Mouse (Mus musculus) spleen, adult 2 months (tissue): ENCODE data around the gene Il12rb2. TPM values are rescaled to one million over a fixed set of nuclear protein-coding genes. Genes with fewer than 3 reads are reported as not detected.
A peak's percentile ranks its signal among the peaks of the same experiment; 100 is the strongest.

Experiments
- DNase-seq, 2 experiments: peaks; one replicate each; pipeline versions ENCODE4 v3.0.0 to v3.0.0-alpha.2; 2012 to 2021; ENCODE audit warnings: low spot score in 2 of 2, low read depth in 1 of 2
- H3K27ac ChIP-seq: fragments of 200-500 bp; 2 replicates; pipeline ENCODE4 v1.5.1; 2012; ENCODE audit warnings: low read length, inconsistent platforms; ENCODE audit not compliant: insufficient read depth
- H3K27me3 ChIP-seq: fragments of 200-500 bp; 2 replicates; pipeline ENCODE4 v1.6.1; 2012; ENCODE audit warnings: mild to moderate bottlenecking, moderate library complexity, low read length, inconsistent platforms; ENCODE audit not compliant: control insufficient read depth, insufficient read depth
- H3K36me3 ChIP-seq: fragments of 200-500 bp; 2 replicates; pipeline ENCODE4 v1.6.1; 2012; ENCODE audit warnings: mild to moderate bottlenecking, low read length, inconsistent platforms; ENCODE audit not compliant: control insufficient read depth, insufficient read depth
- H3K4me1 ChIP-seq: fragments of 200-500 bp; 2 replicates; pipeline ENCODE4 v1.6.1; 2011; ENCODE audit warnings: inconsistent platforms; ENCODE audit not compliant: control insufficient read depth, insufficient read depth, insufficient read length
- H3K4me3 ChIP-seq: fragments of 200-500 bp; 2 replicates; pipeline ENCODE4 v1.5.1; 2011; ENCODE audit warnings: mild to moderate bottlenecking, inconsistent platforms; ENCODE audit not compliant: insufficient read depth, insufficient read length; ENCODE audit errors: extremely low read depth
- CTCF ChIP-seq: fragments of 200-500 bp; IDR thresholded peaks from 2 replicates; pipeline ENCODE4 v1.5.1; 2011; ENCODE audit warnings: mild to moderate bottlenecking, inconsistent platforms; ENCODE audit not compliant: insufficient read depth, insufficient read length, insufficient replicate concordance; ENCODE audit errors: extremely low read depth
- POLR2A ChIP-seq: fragments of 200-500 bp; IDR thresholded peaks from 2 replicates; pipeline ENCODE4 v1.6.1; 2011; ENCODE audit warnings: low read depth, low read length, inconsistent platforms
- WGBS: fragments of 180-500 bp; shearing (Covaris S2); methylation state at CpG from one replicate; pipeline ENCODE4 v1.1.7; 2018; 5-methylcytosine and 5-hydroxymethylcytosine counted together
- polyA plus RNA-seq: library from polyadenylated mRNA; depleted of rRNA; stranded (reverse); fragments of >200 nt; gene quantifications from 2 replicates; pipeline ENCODE4 v1.2.3, GENCODE M21; 2012

Il12rb2 gene
- polyA plus RNA-seq, 1 experiment: 2.3 TPM

DNA sequence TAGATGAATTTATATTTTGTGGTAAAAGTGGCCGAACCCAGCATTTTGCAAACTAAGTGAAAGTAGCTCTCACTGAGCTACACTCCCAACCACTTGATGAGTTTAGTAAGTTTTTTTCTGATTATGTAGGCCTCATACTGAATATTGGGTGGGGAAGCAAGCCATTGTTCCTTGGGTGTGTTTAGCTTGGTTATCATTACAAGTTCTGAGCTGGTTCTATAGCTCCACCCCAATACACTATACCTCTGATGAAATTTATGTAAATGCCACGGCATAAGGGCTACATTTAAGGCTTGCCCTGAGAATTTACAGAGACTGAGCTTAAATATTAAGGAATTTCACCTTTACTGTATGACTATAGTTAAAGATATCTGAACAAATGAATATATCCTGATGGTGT, 106.5 kb downstream of the Il12rb2 start:
- Histone ChIP-seq H3K36me3 (peaks cover 12% of the 10 kb centered on the region), H3K4me1 (peaks cover 4% of the 10 kb centered on the region), H3K27me3 (no peaks in the 10 kb centered on the region), H3K27ac (no peak overlapping the region), H3K4me3 (no peak overlapping the region)
- WGBS: 4% methylated on average over 2 of the region's 2 CpGs
- no peak for DNase-seq
- TF ChIP-seq CTCF (no peak), POLR2A (no peak)

- no peak overlapping the region for H3K4me3 ChIP-seq
Observed at GRCm38 (mm10) chr6:67268983-67269382, 107.0 kb downstream of the Il12rb2 start.

GRCm38 (mm10) chr6:67268245-67268612, 107.8 kb downstream of the Il12rb2 start:
- TF ChIP-seq POLR2A (no peak), CTCF (no peak)
- peaks cover 4% of the 10 kb centered on the region for H3K4me1 ChIP-seq
- no peak for DNase-seq
- H3K27ac ChIP-seq: no peak overlapping the region
- H3K4me3 ChIP-seq: peak overlapping the region; percentile 79
- WGBS: 0% methylated on average over 2 of the region's 2 CpGs
- no peaks in the 10 kb centered on the region for H3K27me3 ChIP-seq
- H3K36me3 ChIP-seq: peaks cover 9% of the 10 kb centered on the region

More at GRCm38 (mm10) chr6:67268983-67269382, 107.0 kb downstream of the Il12rb2 start:
- Histone ChIP-seq H3K27ac (no peak overlapping the region), H3K27me3 (no peaks in the 10 kb centered on the region), H3K36me3 (peaks cover 12% of the 10 kb centered on the region), H3K4me1 (peaks cover 4% of the 10 kb centered on the region)
- 2% methylated on average over 1 of the region's 1 CpGs for WGBS
- TF ChIP-seq CTCF (no peak), POLR2A (no peak)
- no peak for DNase-seq

DNA sequence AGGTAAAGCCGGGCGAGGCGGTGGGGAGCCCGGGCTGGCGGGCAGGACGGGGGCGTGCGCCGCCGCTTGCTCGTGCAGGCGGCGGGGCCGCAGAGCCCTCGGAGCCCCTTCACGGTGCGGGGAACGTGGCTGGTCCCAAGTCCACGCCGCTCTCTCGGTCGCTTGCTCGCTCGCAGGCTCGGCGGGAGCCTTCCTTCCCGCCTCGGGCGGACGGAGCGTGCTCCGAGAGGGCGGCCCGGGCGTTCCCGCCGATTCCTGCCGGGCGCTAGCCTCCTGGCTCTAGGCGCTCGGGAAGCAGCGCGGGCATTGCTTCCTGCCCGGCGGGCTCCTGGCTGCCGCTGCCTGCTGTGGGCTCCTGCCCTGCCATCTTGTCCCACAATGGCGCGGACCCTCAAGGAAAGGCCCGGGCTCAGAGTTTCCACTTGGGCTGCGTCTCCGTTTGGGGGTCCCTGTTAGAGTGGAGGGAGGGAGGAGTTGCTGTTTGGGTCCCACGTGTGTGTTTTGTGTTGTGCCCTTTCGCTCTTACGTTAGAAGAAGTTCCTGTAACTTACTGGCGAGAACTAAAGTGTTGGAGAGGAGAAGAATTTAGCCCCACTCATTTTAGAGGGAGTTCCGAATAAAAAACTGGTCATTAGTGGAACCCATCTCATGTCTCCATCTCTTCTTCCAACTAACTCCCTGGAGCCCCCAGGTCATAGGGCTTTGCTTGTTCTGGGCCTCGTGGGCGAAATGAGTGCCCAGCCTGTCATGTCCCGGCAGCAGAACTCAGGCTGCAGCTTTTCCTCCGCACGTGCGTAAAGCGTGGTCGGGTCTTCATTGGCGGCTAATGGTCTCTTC, 108.4 kb downstream of the Il12rb2 start:
- under 1% methylated on average over 65 of the region's 65 CpGs for WGBS

GRCm38 (mm10) chr6:67266664-67267407, 109.2 kb downstream of the Il12rb2 start:
- H3K4me1 ChIP-seq: peaks cover 4% of the 10 kb centered on the region
- DNase-seq: peak; percentile 96 to 99
- no peaks in the 10 kb centered on the region for H3K27me3 ChIP-seq
- H3K36me3 ChIP-seq: peaks cover 3% of the 10 kb centered on the region
- TF ChIP-seq POLR2A (peak; percentile 44), CTCF (no peak)
- peak overlapping the region; percentile 85 for H3K27ac ChIP-seq
- peak overlapping the region; percentile 79 for H3K4me3 ChIP-seq
- WGBS: under 1% methylated on average over 68 of the region's 68 CpGs

More for the DNA sequence above, 108.4 kb downstream of the Il12rb2 start:
- peak overlapping the region; percentile 85 for H3K27ac ChIP-seq
- DNase-seq: peak in 1 of 2 experiments; percentile 27
- H3K4me3 ChIP-seq: peak overlapping the region; percentile 79
- no peaks in the 10 kb centered on the region for H3K27me3 ChIP-seq
- peaks cover 4% of the 10 kb centered on the region for H3K4me1 ChIP-seq
- peaks cover 5% of the 10 kb centered on the region for H3K36me3 ChIP-seq
- TF ChIP-seq POLR2A (no peak), CTCF (no peak)

GRCm38 (mm10) chr6:67266159-67266657, 109.8 kb downstream of the Il12rb2 start:
- H3K27ac ChIP-seq: peak overlapping the region; percentile 81
- H3K4me3 ChIP-seq: peak overlapping the region; percentile 64
- H3K4me1 ChIP-seq: peaks cover 4% of the 10 kb centered on the region
- no peaks in the 10 kb centered on the region for H3K27me3 ChIP-seq
- TF ChIP-seq POLR2A (0 out of 2 replicates have a peak, but pooled peaks have one; percentile 32), CTCF (no peak)
- DNase-seq: no peak
- WGBS: under 1% methylated on average over 23 of the region's 23 CpGs
- no peaks in the 10 kb centered on the region for H3K36me3 ChIP-seq
